Mouse (Mus musculus) forebrain, embryonic 11.5 days (tissue): Measurements from ENCODE around the gene Rnf167. TPM values are rescaled to one million over a fixed set of nuclear protein-coding genes. Genes with fewer than 3 reads are reported as not detected.

ENCODE experiments used
- ATAC-seq: fragments of 200-750 bp; cut with Nextera tagmentation; replicated peaks from 2 replicates; pipeline ENCODE4 v1.8.0; 2017; ENCODE audit warnings: moderate TSS enrichment; ENCODE audit not compliant: low FRiP score
- DNase-seq: peaks from one replicate; pipeline ENCODE4 v3.0.0-alpha.2; 2017; ENCODE audit warnings: low spot score
- H3K27ac ChIP-seq: fragments of 300-500 bp; sonication (generic); 2 replicates; pipeline ENCODE4 v1.5.1; 2014; ENCODE audit warnings: low read depth, low read length
- H3K27me3 ChIP-seq: fragments of 300-500 bp; sonication (generic); 2 replicates; pipeline ENCODE4 v1.6.1; 2014; ENCODE audit warnings: mild to moderate bottlenecking, low read length, mixed read lengths; ENCODE audit not compliant: control insufficient read depth, insufficient read depth
- H3K36me3 ChIP-seq: fragments of 300-500 bp; sonication (generic); 2 replicates; pipeline ENCODE4 v1.6.1; 2014; ENCODE audit warnings: mild to moderate bottlenecking, low read length, moderate library complexity, mixed read lengths; ENCODE audit not compliant: control insufficient read depth, insufficient read depth
- H3K4me1 ChIP-seq: fragments of 300-500 bp; sonication (generic); replicated peaks from 2 replicates; pipeline ENCODE4 v1.6.1; 2014; ENCODE audit warnings: low read length, mixed read lengths; ENCODE audit not compliant: control insufficient read depth, insufficient read depth
- H3K4me2 ChIP-seq: fragments of 300-500 bp; sonication (generic); 2 replicates; pipeline ENCODE4 v1.6.1; 2014; ENCODE audit warnings: low read depth, mild to moderate bottlenecking, low read length, moderate library complexity, mixed read lengths; ENCODE audit not compliant: severe bottlenecking
- H3K4me3 ChIP-seq: fragments of 300-500 bp; sonication (generic); 2 replicates; pipeline ENCODE4 v1.5.1; 2014; ENCODE audit warnings: low read depth, low read length
- H3K9ac ChIP-seq: fragments of 300-500 bp; sonication (generic); 2 replicates; pipeline ENCODE4 v1.6.1; 2014; ENCODE audit warnings: low read length
- H3K9me3 ChIP-seq: fragments of 300-500 bp; sonication (generic); 2 replicates; pipeline ENCODE4 v1.6.1; 2016; ENCODE audit warnings: low read length, mixed read lengths; ENCODE audit not compliant: control insufficient read depth
- WGBS: fragments of 180-500 bp; shearing (Covaris S2); extraction: QIAGEN DNeasy Blood & Tissue Kit; methylation state at CpG from one replicate; pipeline ENCODE4 v1.1.7; 2014; 5-methylcytosine and 5-hydroxymethylcytosine counted together
- polyA plus RNA-seq: library from polyadenylated mRNA; unstranded; fragments of >200 nt; fragmentation: Nextera tagmentation; extraction: Ambion mirVana; gene quantifications from 2 replicates; pipeline ENCODE4 v1.2.1, GENCODE M21; 2014

The Rnf167 gene
- polyA plus RNA-seq, 1 experiment from 2014 or later, result 90.0 TPM

- peak overlapping the region; percentile 94 for H3K27ac ChIP-seq
- ATAC-seq (peak; percentile 48), DNase-seq (peak; percentile 86)
- peaks cover 6% of the 10 kb centered on the region for H3K36me3 ChIP-seq
- H3K4me2 ChIP-seq, result peak overlapping the region; percentile 97
- H3K27me3 ChIP-seq, result no peaks in the 10 kb centered on the region
- no peaks in the 10 kb centered on the region for H3K9me3 ChIP-seq
- peak overlapping the region; percentile 98 for H3K9ac ChIP-seq
- H3K4me1 ChIP-seq, result peaks cover 26% of the 10 kb centered on the region
- under 1% methylated on average over 61 of the region's 61 CpGs for whole genome bisulfite sequencing
- peak overlapping the region; percentile 99 for H3K4me3 ChIP-seq
Measured at GRCm38 (mm10) chr11:70655571-70656455, 8.8 kb downstream of the Rnf167 start.

GRCm38 (mm10) chr11:70656456-70656927 is 9.5 kb downstream of the Rnf167 start:
- peak; percentile 71 for DNase-seq
- no peaks in the 10 kb centered on the region for H3K27me3 ChIP-seq
- peak overlapping the region; percentile 99 for H3K4me3 ChIP-seq
- ATAC-seq, result no peak; the same call in 1 of the 2 replicates
- H3K4me2 ChIP-seq, result peak overlapping the region; percentile 97
- WGBS, result 3% methylated on average over 16 of the region's 16 CpGs
- H3K36me3 ChIP-seq, result peaks cover 2% of the 10 kb centered on the region; the same call in 1 of the 2 replicates
- H3K4me1 ChIP-seq, result peaks cover 25% of the 10 kb centered on the region
- H3K27ac ChIP-seq, result peak overlapping the region; percentile 94; the same call in 1 of the 2 replicates
- H3K9me3 ChIP-seq, result no peaks in the 10 kb centered on the region
- peak overlapping the region; percentile 98 for H3K9ac ChIP-seq

GRCm38 (mm10) chr11:70656964-70657363 is 9.9 kb downstream of the Rnf167 start, which contains the start of gene Eno3:
Eno3 (plus strand) TSS chr11:70657202.
- Histone ChIP-seq H3K4me1 (peaks cover 23% of the 10 kb centered on the region), H3K4me3 (peak within 1 kb of the TSS; percentile 99), H3K9me3 (no peaks in the 10 kb centered on the region), H3K27ac (peak within 1 kb of the TSS; percentile 94; the same call in 1 of the 2 replicates), H3K9ac (peak within 1 kb of the TSS; percentile 98), H3K27me3 (no peaks in the 10 kb centered on the region), H3K4me2 (peak within 1 kb of the TSS; percentile 97), H3K36me3 (peaks cover under 1% of the 10 kb centered on the region; the same call in 1 of the 2 replicates)
- ATAC-seq (no peak), DNase-seq (no peak)
- 11% methylated on average over 3 of the region's 3 CpGs for WGBS

GRCm38 (mm10) chr11:70657573-70657972 is 10.5 kb downstream of the Rnf167 start:
- Histone ChIP-seq H3K27ac (no peak overlapping the region), H3K36me3 (peaks cover 3% of the 10 kb centered on the region; the same call in 1 of the 2 replicates), H3K4me1 (peaks cover 22% of the 10 kb centered on the region), H3K4me2 (no peak overlapping the region), H3K4me3 (no peak overlapping the region), H3K27me3 (no peaks in the 10 kb centered on the region), H3K9ac (no peak overlapping the region), H3K9me3 (no peaks in the 10 kb centered on the region)
- WGBS, result 56% methylated on average over 6 of the region's 6 CpGs
- DNase-seq, result no peak
- ATAC-seq, result no peak

- peaks cover 3% of the 10 kb centered on the region; the same call in 1 of the 2 replicates for H3K36me3 ChIP-seq
- H3K27me3 ChIP-seq, result no peaks in the 10 kb centered on the region
- WGBS, result 61% methylated on average over 9 of the region's 9 CpGs
- no peak overlapping the region for H3K4me2 ChIP-seq
- DNase-seq (no peak), ATAC-seq (no peak)
- H3K4me3 ChIP-seq, result no peak overlapping the region
- no peaks in the 10 kb centered on the region for H3K9me3 ChIP-seq
- no peak overlapping the region for H3K9ac ChIP-seq
- peaks cover 17% of the 10 kb centered on the region for H3K4me1 ChIP-seq
- no peak overlapping the region for H3K27ac ChIP-seq
Measured at GRCm38 (mm10) chr11:70657991-70658390, 11.0 kb downstream of the Rnf167 start.

- Histone ChIP-seq H3K4me2 (no peak overlapping the region), H3K4me3 (no peak overlapping the region), H3K36me3 (peaks cover 6% of the 10 kb centered on the region; the same call in 1 of the 2 replicates), H3K27ac (no peak overlapping the region), H3K9me3 (no peaks in the 10 kb centered on the region), H3K27me3 (no peaks in the 10 kb centered on the region), H3K4me1 (peaks cover 16% of the 10 kb centered on the region), H3K9ac (no peak overlapping the region)
- ATAC-seq, result no peak
- WGBS, result 87% methylated on average over 5 of the region's 5 CpGs
- DNase-seq, result no peak
Measured at GRCm38 (mm10) chr11:70658521-70658920, 11.5 kb downstream of the Rnf167 start.

GRCm38 (mm10) chr11:70658942-70659341 is 11.9 kb downstream of the Rnf167 start:
- no peak overlapping the region for H3K4me2 ChIP-seq
- peaks cover 6% of the 10 kb centered on the region; the same call in 1 of the 2 replicates for H3K36me3 ChIP-seq
- no peak overlapping the region for H3K9ac ChIP-seq
- H3K27ac ChIP-seq, result no peak overlapping the region
- peaks cover 16% of the 10 kb centered on the region for H3K4me1 ChIP-seq
- H3K27me3 ChIP-seq, result no peaks in the 10 kb centered on the region
- 78% methylated on average over 8 of the region's 8 CpGs for WGBS
- ATAC-seq (no peak), DNase-seq (no peak)
- H3K9me3 ChIP-seq, result no peaks in the 10 kb centered on the region
- H3K4me3 ChIP-seq, result no peak overlapping the region

- Histone ChIP-seq H3K27ac (no peak overlapping the region), H3K36me3 (peaks cover 14% of the 10 kb centered on the region; the same call in 1 of the 2 replicates), H3K27me3 (no peaks in the 10 kb centered on the region), H3K9ac (no peak overlapping the region), H3K9me3 (no peaks in the 10 kb centered on the region), H3K4me2 (no peak overlapping the region), H3K4me3 (no peak overlapping the region), H3K4me1 (peaks cover 16% of the 10 kb centered on the region)
- DNase-seq (no peak), ATAC-seq (no peak)
- 92% methylated on average over 8 of the region's 8 CpGs for WGBS
Measured at GRCm38 (mm10) chr11:70660571-70660970, 13.5 kb downstream of the Rnf167 start.
